Mouse (Mus musculus): ENCODE results near the gene Olfr1128.
"Not testable (repeated sequence)": the region's sequence is repeated elsewhere in the genome, so short reads cannot be mapped to it uniquely, and the experiment has no call there.

Gene Olfr1128

DNA sequence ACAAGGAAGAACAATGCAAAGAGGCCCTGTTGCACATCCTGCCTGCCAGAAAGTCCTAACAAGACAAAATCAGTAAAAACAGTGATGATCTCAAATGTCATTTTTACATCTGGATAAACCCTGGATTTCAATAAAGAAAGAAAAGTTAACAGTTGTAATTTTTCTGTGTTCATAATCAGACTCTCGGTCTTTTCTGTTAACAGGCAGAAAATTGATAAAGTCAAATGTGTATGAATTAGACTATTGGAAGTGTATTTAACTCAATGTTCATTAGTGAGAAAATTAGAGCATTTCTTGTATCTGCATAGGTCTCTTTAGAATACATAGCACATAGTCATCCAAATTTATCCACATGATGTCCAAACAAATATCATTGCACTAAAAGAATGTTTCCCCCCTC, at the start of gene Olfr1128:
Gene Olfr1128, minus strand, starts transcription at position 101 of the 400 bp plus-strand sequence.
- no peak for DNase-seq (ENCODE audit: inconsistent age in 2 of 2, low spot score in 1 of 2)

DNA sequence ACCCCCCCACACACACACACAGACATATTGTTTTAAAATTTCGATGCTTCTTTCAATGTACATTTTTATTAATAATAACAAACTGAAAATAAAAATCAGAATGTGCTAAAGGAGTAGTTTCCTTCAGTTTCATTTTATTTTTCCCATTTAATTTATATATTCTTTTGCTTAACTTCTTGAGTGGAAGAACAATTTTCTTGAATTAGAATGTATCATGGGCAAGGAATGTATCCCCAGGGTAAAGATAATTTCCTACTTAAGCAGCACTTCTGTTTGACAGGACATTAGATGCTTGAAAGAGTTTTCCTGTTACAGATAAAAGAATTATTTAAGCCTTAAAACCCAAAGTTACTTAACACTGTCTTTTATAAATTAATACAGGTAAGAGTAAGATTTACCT, 28.3 kb upstream of the Olfr1128 start, which contains the start of gene Olfr1129:
Gene Olfr1129, plus strand, starts transcription at position 301 of the 400 bp plus-strand sequence.
- DNase-seq (ENCODE audit: inconsistent age in 2 of 2, low spot score in 1 of 2), result not testable (repeated sequence)

DNA sequence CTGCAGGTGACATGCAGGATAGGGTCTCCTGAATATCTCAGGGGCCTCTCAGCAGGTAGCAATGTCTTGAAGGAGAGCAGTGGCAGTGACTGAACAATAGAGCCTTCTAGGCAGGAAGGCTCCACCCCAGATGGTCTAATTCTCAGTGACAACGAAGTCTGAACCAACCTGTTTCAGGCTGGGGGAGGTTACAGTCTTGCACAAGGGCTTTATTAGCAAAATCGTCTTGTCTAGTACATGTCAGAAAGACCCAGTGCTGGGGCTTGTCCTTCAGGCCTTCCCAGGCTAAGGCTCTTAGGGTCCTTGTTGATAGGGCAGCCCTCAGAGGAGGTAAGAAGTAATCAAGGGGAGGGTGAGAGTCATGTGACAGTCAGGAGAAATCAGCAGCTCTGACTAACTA, 10.5 kb downstream of the Olfr1128 start:
- no peak for DNase-seq (ENCODE audit: inconsistent age in 2 of 2, low spot score in 1 of 2)

DNA sequence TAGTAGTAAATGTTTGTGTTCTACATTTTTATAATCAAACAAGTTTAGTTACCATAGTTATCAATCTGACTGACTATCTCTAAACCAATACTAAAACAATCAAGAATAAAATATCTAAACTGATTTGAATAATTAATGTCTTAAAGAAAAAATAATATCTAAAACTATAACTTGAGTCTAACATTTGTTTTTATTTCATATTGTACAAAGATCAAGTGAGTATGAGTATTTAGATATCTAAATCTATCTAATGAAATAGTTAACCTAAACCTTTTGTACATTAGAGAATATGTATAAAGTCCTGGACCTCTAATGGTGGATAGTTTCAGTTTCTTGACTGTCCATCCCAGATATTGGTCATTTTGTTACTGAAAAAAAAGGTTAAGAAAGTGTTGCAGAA, 13.8 kb downstream of the Olfr1128 start, which contains the start of gene Olfr153:
Gene Olfr153, plus strand, starts transcription at position 301 of the 400 bp plus-strand sequence.
- DNase-seq (ENCODE audit: inconsistent age in 2 of 2, low spot score in 1 of 2), result no peak

DNA sequence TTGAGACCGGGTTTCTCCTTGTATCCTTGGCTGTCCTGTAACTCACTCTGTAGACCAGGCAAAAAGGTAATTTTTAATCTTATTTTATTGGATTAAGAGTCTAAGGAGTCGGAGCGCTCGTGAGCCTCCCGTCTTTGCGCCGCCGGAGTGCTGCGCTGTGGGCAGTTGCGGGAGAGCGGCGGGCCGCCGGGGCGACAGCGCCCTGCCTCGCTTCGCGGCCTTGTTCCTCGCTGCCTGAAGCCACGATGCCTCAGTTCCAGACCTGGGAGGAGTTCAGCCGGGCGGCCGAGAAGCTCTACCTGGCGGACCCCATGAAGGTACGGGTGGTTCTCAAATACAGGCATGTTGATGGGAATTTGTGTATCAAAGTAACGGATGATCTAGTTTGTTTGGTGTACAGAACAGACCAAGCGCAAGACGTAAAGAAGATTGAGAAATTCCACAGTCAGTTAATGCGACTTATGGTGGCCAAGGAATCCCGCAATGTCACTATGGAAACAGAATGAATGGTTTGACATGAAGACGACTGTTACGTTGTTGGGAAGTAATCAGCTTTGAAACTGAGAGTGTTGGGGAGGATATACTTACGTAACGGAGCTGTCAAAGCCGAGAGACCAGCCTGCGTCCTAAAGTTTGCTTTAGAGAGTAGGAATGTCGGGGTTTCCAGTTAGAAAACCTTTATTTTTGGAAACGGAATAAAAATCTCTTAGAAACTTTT, 19.3 kb downstream of the Olfr1128 start:
- DNase-seq (ENCODE audit: inconsistent age in 2 of 2, low spot score in 1 of 2), result not testable (repeated sequence)

DNA sequence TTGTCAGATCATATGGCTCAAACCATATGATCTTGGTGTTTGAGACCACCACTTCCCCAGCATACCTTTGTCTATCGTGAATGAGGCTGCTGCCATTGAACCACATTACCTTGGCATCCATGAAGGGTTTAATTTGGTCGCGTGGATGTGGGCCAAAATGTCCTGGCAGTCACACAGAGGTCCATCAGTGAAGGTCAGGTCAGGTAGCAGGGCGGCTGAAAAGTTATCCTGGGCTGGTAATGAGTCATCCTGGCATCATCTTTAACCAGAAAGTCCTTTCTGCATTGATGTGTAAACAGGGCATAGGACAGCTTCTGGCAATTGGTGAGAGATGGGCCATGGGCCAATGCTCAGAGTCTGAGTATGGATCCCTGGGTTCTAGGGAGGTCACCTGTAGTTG, 24.7 kb downstream of the Olfr1128 start:
- no peak for DNase-seq (ENCODE audit: inconsistent age in 2 of 2, low spot score in 1 of 2)

DNA sequence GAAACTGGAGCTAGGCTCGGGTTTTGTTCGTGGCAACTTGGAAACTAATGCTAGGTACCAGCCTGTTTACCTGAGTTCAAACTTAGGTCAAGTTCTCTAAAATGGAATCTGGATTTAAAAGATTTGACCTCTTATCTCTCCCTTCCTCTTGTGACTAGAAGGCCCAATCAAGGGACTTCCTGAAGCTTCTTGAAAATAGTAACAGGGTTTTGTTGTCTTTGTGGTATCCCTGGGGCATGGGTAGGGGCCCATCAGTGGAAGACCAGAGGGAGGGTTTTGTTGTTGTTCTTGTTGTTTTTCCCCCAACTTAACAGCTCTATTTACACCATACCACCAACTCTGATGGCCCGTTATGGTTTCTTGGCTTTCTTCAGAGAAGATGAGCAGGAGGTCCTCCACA, 28.8 kb downstream of the Olfr1128 start:
- no peak for DNase-seq (ENCODE audit: inconsistent age in 2 of 2, low spot score in 1 of 2)

DNA sequence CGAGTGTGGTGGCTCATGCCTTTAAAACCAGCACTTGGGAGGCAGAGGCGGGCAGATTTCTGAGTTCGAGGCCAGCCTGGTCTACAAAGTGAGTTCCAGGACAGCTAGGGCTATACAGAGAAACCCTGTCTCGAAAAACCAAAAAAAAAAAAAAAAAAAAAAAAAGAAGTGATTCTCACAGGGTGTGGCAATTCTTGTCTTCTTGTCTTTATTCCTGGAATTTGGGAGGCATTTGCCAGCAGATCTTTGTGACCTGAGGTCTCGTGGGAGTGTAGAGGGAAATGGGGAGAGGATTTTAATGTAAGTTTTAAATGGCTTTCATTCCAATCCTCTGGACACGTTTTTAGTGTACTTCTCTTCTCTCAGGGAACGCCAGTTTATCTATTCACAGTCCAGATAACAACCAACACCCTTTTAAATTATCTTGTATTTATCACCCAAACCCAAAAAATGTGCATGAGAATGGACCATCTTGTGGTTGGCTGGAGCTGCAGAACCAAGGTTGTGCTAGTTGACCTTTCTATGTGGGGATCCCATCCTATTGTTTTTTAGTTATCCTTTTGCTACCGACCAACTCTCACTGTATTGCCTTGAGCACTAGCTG, 29.8 kb downstream of the Olfr1128 start:
- DNase-seq (ENCODE audit: inconsistent age in 2 of 2, low spot score in 1 of 2), result no peak

DNA sequence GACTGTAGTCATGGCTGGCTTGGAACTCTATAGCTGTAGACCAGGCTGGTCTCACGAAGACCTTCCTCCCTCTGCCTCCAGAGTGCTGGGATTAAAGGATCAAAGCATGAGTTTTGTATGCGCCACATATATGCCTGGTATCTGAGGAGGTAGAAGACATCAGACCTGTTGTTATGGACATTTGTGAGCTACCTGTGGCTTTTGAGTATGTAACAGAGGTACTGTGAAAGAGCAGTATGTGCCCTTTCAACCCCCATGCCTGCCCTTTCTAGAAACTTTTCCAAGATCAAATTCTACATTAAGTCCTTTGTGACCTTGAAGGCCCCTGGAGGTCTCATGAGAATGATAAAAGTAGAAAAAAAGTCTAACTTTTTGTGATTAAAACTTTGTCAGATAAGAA, 30.3 kb downstream of the Olfr1128 start:
- DNase-seq (ENCODE audit: inconsistent age in 2 of 2, low spot score in 1 of 2), result no peak

DNA sequence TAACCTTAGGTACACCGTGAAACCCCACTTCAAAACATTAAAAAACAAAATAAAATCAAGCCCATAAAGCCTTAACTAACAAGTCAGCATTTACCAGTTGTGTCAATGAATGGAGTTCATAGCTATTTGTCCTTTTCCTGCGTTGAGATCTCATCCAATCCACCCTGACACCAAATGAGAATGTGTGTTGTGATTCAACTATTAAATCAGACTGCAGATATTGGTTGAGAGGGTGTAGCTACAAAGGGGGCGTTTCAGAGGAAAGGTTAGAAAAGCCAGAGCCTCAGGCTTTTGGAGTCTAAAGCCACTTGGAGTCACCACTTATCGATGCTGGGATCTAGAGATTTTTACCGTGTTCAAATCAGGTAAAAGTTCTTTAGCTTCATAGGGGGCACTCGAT, 39.1 kb downstream of the Olfr1128 start, which contains the start of gene Pramel6:
Gene Pramel6, plus strand, starts transcription at position 301 of the 400 bp plus-strand sequence.
- no peak for DNase-seq (ENCODE audit: inconsistent age in 2 of 2, low spot score in 1 of 2)

DNA sequence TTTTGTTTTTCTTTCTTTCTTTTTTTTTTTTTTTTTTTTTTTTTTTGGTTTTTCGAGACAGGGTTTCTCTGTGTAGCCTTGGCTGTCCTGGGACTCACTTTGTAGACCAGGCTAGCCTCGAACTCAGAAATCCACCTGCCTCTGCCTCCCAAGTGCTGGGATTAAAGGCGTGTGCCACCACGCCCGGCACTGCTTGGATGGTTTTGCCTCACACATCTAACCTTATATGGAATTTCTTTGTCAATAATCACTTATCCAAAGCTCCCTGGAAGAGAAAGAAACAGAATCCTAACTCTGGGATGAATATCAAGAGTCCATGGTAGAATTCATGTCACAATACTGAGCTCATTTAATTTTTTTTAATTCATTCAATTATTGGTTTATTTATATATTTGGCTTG, 48.3 kb downstream of the Olfr1128 start, which contains the start of gene Pramel7:
Gene Pramel7, minus strand, starts transcription at position 101 of the 400 bp plus-strand sequence.
- DNase-seq (ENCODE audit: inconsistent age in 2 of 2, low spot score in 1 of 2), result not testable (repeated sequence)

Measured in adrenal gland, adult (tissue).